9 mouse cellular contexts compared by ENCODE assay signal in genomic region chr10:111516172-111516588, GRCm38 (mm10). TPM values are rescaled to one million over a fixed set of nuclear protein-coding genes. Genes with fewer than 3 reads are reported as not detected.
DNase-seq lines count a peak whose midpoint lies in the region; ATAC-seq lines count a peak whose summit lies in the region.
"Had no signal": no experiment of that assay in that cellular context is flagged by ENCODE, and none has a peak within 500 bp of the region (broad histone marks: within the 10 kb centered on the region; RNA-seq: fewer than 3 reads in every experiment).

No protein-coding gene starts in this region.

- WGBS in hindbrain, embryonic 12.5 days, result 60% methylated on average over 13 of the region's 13 CpGs

- H3K4me2 ChIP-seq in hindbrain, embryonic 12.5 days (replicated peaks), result no peak overlapping the region

- peak; percentile 89 for ATAC-seq in common myeloid progenitor, adult 5-6 weeks (replicated peaks; ENCODE audit: low read depth, poor library complexity, severe bottlenecking)
- ATAC-seq in hindbrain, embryonic 12.5 days (ENCODE audit: low FRiP score), result no peak

- DNase-seq in Muller cell, postnatal 12 days (ENCODE audit: inconsistent ontology term), result peak; percentile 90
- DNase-seq in heart, postnatal 10 days, result peak; percentile 65 to 69
- DNase-seq in liver, result peak; percentile 14
- peak; percentile 82 for DNase-seq in skeletal muscle tissue, adult 2 months (ENCODE audit: low read depth, low spot score)
- no peak for DNase-seq in cerebellum, postnatal 14 days
- no peak for DNase-seq in neural tube, embryonic 10.5 days (ENCODE audit: extremely low spot score, low spot score)

- no peaks in the 10 kb centered on the region for H3K27me3 ChIP-seq in hindbrain, embryonic 12.5 days

- H3K9me3 ChIP-seq in hindbrain, embryonic 12.5 days (replicated peaks), result no peaks in the 10 kb centered on the region

- no peak overlapping the region for H3K4me3 ChIP-seq in hindbrain, embryonic 12.5 days
- H3K4me3 ChIP-seq: erythroblast, embryonic 14.5 days had no signal

- H3K27ac ChIP-seq in hindbrain, embryonic 12.5 days, result no peak overlapping the region

- no peaks in the 10 kb centered on the region for H3K36me3 ChIP-seq in hindbrain, embryonic 12.5 days

- intact Hi-C loops in heart, postnatal 10 days (cut with DNase I), result no loop called here

- H3K4me1 ChIP-seq in hindbrain, embryonic 12.5 days, result peaks cover 13% of the 10 kb centered on the region

- H3K9ac ChIP-seq in hindbrain, embryonic 12.5 days, result no peak overlapping the region

RNA-seq across cellular contexts. Expression of gene Phlda1, which starts 10.1 kb away (rescaled TPM):
- 0.49 and 1.9 TPM in 2 replicates for total RNA-seq in common myeloid progenitor, adult 5-6 weeks (2017)
- 10 to 100 TPM; 16.9 to 20.8 TPM for total RNA-seq in heart, postnatal 10 days (2021)
- polyA plus RNA-seq in hindbrain, embryonic 12.5 days (2016; fragmentation: Nextera tagmentation; extraction: Ambion mirVana), result 42.8 and 54.3 TPM in 2 replicates

RNA-seq across cellular contexts. Expression of gene Nap1l1, which starts 43.2 kb away (rescaled TPM):
- 824 and 1,033 TPM in 2 replicates for total RNA-seq in common myeloid progenitor, adult 5-6 weeks (2017)
- 10 to 100 TPM; 82.6 to 85.2 TPM for total RNA-seq in heart, postnatal 10 days (2021)
- 265 and 269 TPM in 2 replicates for polyA plus RNA-seq in hindbrain, embryonic 12.5 days (2016; fragmentation: Nextera tagmentation; extraction: Ambion mirVana)

Comparison
In these comparisons a context has a peak if more than half of its experiments do, and no peak if none do; other contexts are left out.
1. DNase-seq: peak in Muller cell, postnatal 12 days (single experiment), heart, postnatal 10 days (2 of 2), liver (single experiment) and skeletal muscle tissue, adult 2 months (single experiment); none in cerebellum, postnatal 14 days (0 of 2) and neural tube, embryonic 10.5 days (single experiment).